Mouse (Mus musculus): ENCODE data around the gene Crkl. TPM values are rescaled to one million over a fixed set of nuclear protein-coding genes. Genes with fewer than 3 reads are reported as not detected.

Crkl gene
- polyA plus RNA-seq (2015; fragmentation: Nextera tagmentation; extraction: Ambion mirVana): 51.2 and 53.1 TPM in 2 replicates

GRCm38 (mm10) chr16:17451541-17452372, at the start of gene Crkl:
Gene Crkl (plus strand): TSS chr16:17451987.
- peak within 1 kb of the TSS; percentile 97 for H3K9ac ChIP-seq (ENCODE audit: low read length)
- WGBS: under 1% methylated on average over 63 of the region's 63 CpGs
- H3K9me3 ChIP-seq (replicated peaks; ENCODE audit: control insufficient read depth, low read length): no peaks in the 10 kb centered on the region
- H3K36me3 ChIP-seq (ENCODE audit: control insufficient read depth, insufficient read depth, low read length): peaks cover 8% of the 10 kb centered on the region
- peaks cover 14% of the 10 kb centered on the region for H3K4me1 ChIP-seq (ENCODE audit: control insufficient read depth, insufficient read depth, low read length)
- H3K27me3 ChIP-seq (ENCODE audit: control insufficient read depth, insufficient read depth, low read length): no peaks in the 10 kb centered on the region
- peak within 1 kb of the TSS; percentile 93 for H3K4me3 ChIP-seq (replicated peaks; ENCODE audit: low read length)
- peak within 1 kb of the TSS; percentile 96 for H3K27ac ChIP-seq (ENCODE audit: low read length)
- peak within 1 kb of the TSS; percentile 78 for H3K4me2 ChIP-seq (ENCODE audit: low read depth, low read length)
- ATAC-seq (ENCODE audit: insufficient read depth, low FRiP score): peak; percentile 98

- Histone ChIP-seq H3K4me1 (ENCODE audit: control insufficient read depth, insufficient read depth, low read length) (peaks cover 17% of the 10 kb centered on the region), H3K27ac (ENCODE audit: low read length) (no peak overlapping the region), H3K9me3 (replicated peaks; ENCODE audit: control insufficient read depth, low read length) (no peaks in the 10 kb centered on the region), H3K27me3 (ENCODE audit: control insufficient read depth, insufficient read depth, low read length) (no peaks in the 10 kb centered on the region), H3K36me3 (ENCODE audit: control insufficient read depth, insufficient read depth, low read length) (no peaks in the 10 kb centered on the region), H3K9ac (ENCODE audit: low read length) (no peak overlapping the region), H3K4me2 (ENCODE audit: low read depth, low read length) (no peak overlapping the region), H3K4me3 (replicated peaks; ENCODE audit: low read length) (no peak overlapping the region)
- WGBS: 80% methylated on average over 1 of the region's 1 CpGs
- no peak for ATAC-seq (ENCODE audit: insufficient read depth, low FRiP score)
Measured at GRCm38 (mm10) chr16:17402855-17403254, 48.9 kb upstream of the Crkl start.

DNA sequence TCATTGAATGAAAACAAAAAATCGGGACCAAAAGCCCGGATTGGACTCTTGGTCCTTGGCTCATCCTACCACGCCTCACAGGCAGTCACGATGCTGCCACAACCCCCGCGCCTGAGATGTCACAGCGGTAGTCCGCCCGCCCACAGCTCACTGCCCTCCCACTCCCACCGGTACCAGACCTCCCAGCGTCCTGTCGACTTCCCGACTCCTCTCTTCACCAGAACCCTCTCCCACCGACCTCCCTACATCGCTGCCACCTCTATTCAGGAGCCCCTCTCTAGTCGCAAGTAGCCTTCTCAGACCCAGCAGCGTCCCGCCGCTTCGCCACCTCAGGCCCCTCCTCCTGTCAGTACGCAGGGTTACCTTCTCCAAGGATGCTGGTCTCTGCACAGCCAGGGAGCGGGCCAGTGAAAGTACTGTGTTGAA, 46.5 kb upstream of the Crkl start:
- Histone ChIP-seq H3K36me3 (ENCODE audit: control insufficient read depth, insufficient read depth, low read length) (no peaks in the 10 kb centered on the region; the same call in 1 of the 2 replicates), H3K9me3 (replicated peaks; ENCODE audit: control insufficient read depth, low read length) (no peaks in the 10 kb centered on the region), H3K9ac (ENCODE audit: low read length) (peak overlapping the region; percentile 88), H3K4me2 (ENCODE audit: low read depth, low read length) (peak overlapping the region; percentile 69), H3K4me3 (replicated peaks; ENCODE audit: low read length) (peak overlapping the region; percentile 82), H3K4me1 (ENCODE audit: control insufficient read depth, insufficient read depth, low read length) (peaks cover 17% of the 10 kb centered on the region), H3K27me3 (ENCODE audit: control insufficient read depth, insufficient read depth, low read length) (no peaks in the 10 kb centered on the region), H3K27ac (ENCODE audit: low read length) (peak overlapping the region; percentile 72; the same call in 1 of the 2 replicates)
- 0% methylated on average over 22 of the region's 22 CpGs for WGBS
- peak; percentile 69; the same call in 1 of the 2 replicates for ATAC-seq (ENCODE audit: insufficient read depth, low FRiP score)

GRCm38 (mm10) chr16:17405736-17406443, 45.9 kb upstream of the Crkl start, which contains the start of the genes Snap29 and Pi4ka:
Gene Snap29 (plus strand): TSS chr16:17405986.
Gene Pi4ka (minus strand): TSS chr16:17406314.
- Histone ChIP-seq H3K27me3 (ENCODE audit: control insufficient read depth, insufficient read depth, low read length) (no peaks in the 10 kb centered on the region), H3K9ac (ENCODE audit: low read length) (peak within 1 kb of the TSS; percentile 88), H3K4me3 (replicated peaks; ENCODE audit: low read length) (peak within 1 kb of the TSS; percentile 82), H3K27ac (ENCODE audit: low read length) (peak within 1 kb of the TSS; percentile 72; the same call in 1 of the 2 replicates), H3K9me3 (replicated peaks; ENCODE audit: control insufficient read depth, low read length) (no peaks in the 10 kb centered on the region), H3K36me3 (ENCODE audit: control insufficient read depth, insufficient read depth, low read length) (no peaks in the 10 kb centered on the region; the same call in 1 of the 2 replicates), H3K4me1 (ENCODE audit: control insufficient read depth, insufficient read depth, low read length) (peaks cover 17% of the 10 kb centered on the region), H3K4me2 (ENCODE audit: low read depth, low read length) (peak within 1 kb of the TSS; percentile 69)
- WGBS: under 1% methylated on average over 69 of the region's 69 CpGs
- ATAC-seq (ENCODE audit: insufficient read depth, low FRiP score): peak; percentile 98

DNA sequence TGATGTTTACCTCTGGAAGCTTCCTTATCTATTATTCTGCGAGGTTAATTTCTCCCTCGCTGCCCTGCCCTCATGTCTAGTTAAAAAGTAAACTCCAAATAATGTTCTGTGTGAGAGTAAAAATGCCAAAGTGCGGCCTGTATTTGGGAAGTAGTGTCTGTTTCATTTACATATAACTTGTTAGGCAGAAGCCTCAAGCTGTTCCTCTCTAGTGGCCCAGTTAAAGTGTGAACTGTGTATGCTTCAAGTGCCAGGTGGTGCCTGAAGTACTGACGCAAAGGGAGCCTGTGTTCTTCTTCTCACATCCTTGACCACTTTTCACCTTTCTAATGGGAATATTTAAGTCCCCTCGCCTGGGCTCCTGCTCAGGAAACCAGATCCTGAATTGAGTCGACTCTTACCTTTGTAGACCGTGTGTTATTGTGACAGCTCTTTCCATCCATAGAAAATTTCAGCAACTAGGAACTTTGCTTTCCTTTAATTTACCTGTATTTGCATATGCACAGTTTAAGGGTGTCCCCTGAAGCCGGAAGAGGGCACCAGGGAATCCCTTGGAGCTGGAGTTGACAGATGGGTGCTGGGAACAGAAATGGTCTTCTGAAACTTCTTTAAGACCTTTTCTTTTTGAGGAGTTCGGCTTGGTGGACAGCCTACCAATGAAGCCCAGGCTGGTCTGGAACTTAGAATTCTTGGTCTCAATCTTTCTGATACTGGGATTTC, 45.1 kb upstream of the Crkl start:
- Histone ChIP-seq H3K9ac (ENCODE audit: low read length) (peak overlapping the region; percentile 88), H3K4me3 (replicated peaks; ENCODE audit: low read length) (peak overlapping the region; percentile 82), H3K27ac (ENCODE audit: low read length) (0 out of 2 replicates have a peak overlapping the region, but pooled peaks have one; percentile 53), H3K4me2 (ENCODE audit: low read depth, low read length) (peak overlapping the region; percentile 66), H3K27me3 (ENCODE audit: control insufficient read depth, insufficient read depth, low read length) (no peaks in the 10 kb centered on the region), H3K4me1 (ENCODE audit: control insufficient read depth, insufficient read depth, low read length) (peaks cover 17% of the 10 kb centered on the region), H3K36me3 (ENCODE audit: control insufficient read depth, insufficient read depth, low read length) (no peaks in the 10 kb centered on the region; the same call in 1 of the 2 replicates), H3K9me3 (replicated peaks; ENCODE audit: control insufficient read depth, low read length) (no peaks in the 10 kb centered on the region)
- 27% methylated on average over 9 of the region's 9 CpGs for WGBS
- no peak for ATAC-seq (ENCODE audit: insufficient read depth, low FRiP score)

GRCm38 (mm10) chr16:17409046-17409445, 42.7 kb upstream of the Crkl start:
- WGBS: 93% methylated on average over 2 of the region's 2 CpGs
- no peaks in the 10 kb centered on the region for H3K9me3 ChIP-seq (replicated peaks; ENCODE audit: control insufficient read depth, low read length)
- no peaks in the 10 kb centered on the region for H3K27me3 ChIP-seq (ENCODE audit: control insufficient read depth, insufficient read depth, low read length)
- peaks cover 17% of the 10 kb centered on the region for H3K4me1 ChIP-seq (ENCODE audit: control insufficient read depth, insufficient read depth, low read length)
- ATAC-seq (ENCODE audit: insufficient read depth, low FRiP score): no peak
- no peak overlapping the region for H3K4me3 ChIP-seq (replicated peaks; ENCODE audit: low read length)
- peak overlapping the region; percentile 42; the same call in 1 of the 2 replicates for H3K27ac ChIP-seq (ENCODE audit: low read length)
- no peak overlapping the region for H3K9ac ChIP-seq (ENCODE audit: low read length)
- no peak overlapping the region for H3K4me2 ChIP-seq (ENCODE audit: low read depth, low read length)
- no peaks in the 10 kb centered on the region; the same call in 1 of the 2 replicates for H3K36me3 ChIP-seq (ENCODE audit: control insufficient read depth, insufficient read depth, low read length)

DNA sequence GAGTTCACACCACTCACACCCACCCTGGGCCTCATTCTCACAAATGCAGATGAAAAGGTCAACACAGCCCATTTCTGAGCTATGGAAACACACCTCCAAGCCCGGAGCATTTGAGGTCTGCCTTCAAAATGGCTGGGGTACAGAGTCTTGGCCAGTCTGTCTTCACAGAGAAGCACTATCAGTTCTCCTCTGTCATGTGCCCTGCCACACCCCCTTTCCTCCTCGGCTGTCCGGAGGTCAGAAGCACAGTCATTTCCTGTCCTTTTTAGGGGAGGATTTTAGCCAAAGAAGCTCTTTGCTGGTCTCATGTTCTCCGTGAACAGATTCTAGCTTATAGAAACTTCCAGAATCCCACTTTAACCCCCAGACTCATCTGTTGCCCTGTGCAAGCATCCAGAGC, 41.6 kb upstream of the Crkl start:
- ATAC-seq (ENCODE audit: insufficient read depth, low FRiP score): no peak
- Histone ChIP-seq H3K9me3 (replicated peaks; ENCODE audit: control insufficient read depth, low read length) (no peaks in the 10 kb centered on the region), H3K4me1 (ENCODE audit: control insufficient read depth, insufficient read depth, low read length) (peaks cover 7% of the 10 kb centered on the region), H3K27me3 (ENCODE audit: control insufficient read depth, insufficient read depth, low read length) (no peaks in the 10 kb centered on the region), H3K4me3 (replicated peaks; ENCODE audit: low read length) (no peak overlapping the region), H3K4me2 (ENCODE audit: low read depth, low read length) (no peak overlapping the region), H3K36me3 (ENCODE audit: control insufficient read depth, insufficient read depth, low read length) (no peaks in the 10 kb centered on the region; the same call in 1 of the 2 replicates), H3K27ac (ENCODE audit: low read length) (0 out of 2 replicates have a peak overlapping the region, but pooled peaks have one; percentile 39), H3K9ac (ENCODE audit: low read length) (no peak overlapping the region)
- 43% methylated on average over 4 of the region's 4 CpGs for WGBS

GRCm38 (mm10) chr16:17423021-17423420, 28.8 kb upstream of the Crkl start:
- Histone ChIP-seq H3K4me3 (replicated peaks; ENCODE audit: low read length) (no peak overlapping the region), H3K9ac (ENCODE audit: low read length) (no peak overlapping the region), H3K9me3 (replicated peaks; ENCODE audit: control insufficient read depth, low read length) (no peaks in the 10 kb centered on the region), H3K36me3 (ENCODE audit: control insufficient read depth, insufficient read depth, low read length) (peaks cover 6% of the 10 kb centered on the region; the same call in 1 of the 2 replicates), H3K4me1 (ENCODE audit: control insufficient read depth, insufficient read depth, low read length) (no peaks in the 10 kb centered on the region), H3K4me2 (ENCODE audit: low read depth, low read length) (no peak overlapping the region), H3K27me3 (ENCODE audit: control insufficient read depth, insufficient read depth, low read length) (no peaks in the 10 kb centered on the region), H3K27ac (ENCODE audit: low read length) (no peak overlapping the region)
- ATAC-seq (ENCODE audit: insufficient read depth, low FRiP score): no peak
- 75% methylated on average over 3 of the region's 3 CpGs for WGBS

Measured in stomach, embryonic 16.5 days (tissue).